Mouse (Mus musculus) left cerebral cortex, adult 2 months (tissue): ENCODE results near the gene Zfp956. TPM values are rescaled to one million over a fixed set of nuclear protein-coding genes. Genes with fewer than 3 reads are reported as not detected.

Experiments used
- DNase-seq, 2 experiments: peaks; one replicate each; pipeline ENCODE4 v3.0.0; 2021 to 2022; ENCODE audit warnings: low spot score in 2 of 2, mixed read lengths in 1 of 2; ENCODE audit errors: extremely low spot score in 1 of 2
- H3K27ac ChIP-seq: fragments of 200-600 bp; 2 replicates; pipeline ENCODE4 v1.8.1; 2022
- H3K4me3 ChIP-seq: fragments of 200-600 bp; 2 replicates; pipeline ENCODE4 v1.8.1; 2022
- CTCF ChIP-seq: fragments of 200-600 bp; IDR thresholded peaks from 2 replicates; pipeline ENCODE4 v1.8.1; 2022; ENCODE audit warnings: antibody characterized with exemption, mild to moderate bottlenecking, moderate library complexity
- intact Hi-C: fragments of 180-260 bp; cut with DNase I; formaldehyde crosslinking; loops from one replicate; pipeline ENCODE4 v1.15.1; 2025
- total RNA-seq, 2 experiments: library from RNA; stranded (reverse); gene quantifications; 2 replicates each; pipeline ENCODE4 v1.2.3; 2021

The Zfp956 gene
- total RNA-seq, 2 experiments from 2014 or later, result 18.3 to 22.6 TPM

DNA sequence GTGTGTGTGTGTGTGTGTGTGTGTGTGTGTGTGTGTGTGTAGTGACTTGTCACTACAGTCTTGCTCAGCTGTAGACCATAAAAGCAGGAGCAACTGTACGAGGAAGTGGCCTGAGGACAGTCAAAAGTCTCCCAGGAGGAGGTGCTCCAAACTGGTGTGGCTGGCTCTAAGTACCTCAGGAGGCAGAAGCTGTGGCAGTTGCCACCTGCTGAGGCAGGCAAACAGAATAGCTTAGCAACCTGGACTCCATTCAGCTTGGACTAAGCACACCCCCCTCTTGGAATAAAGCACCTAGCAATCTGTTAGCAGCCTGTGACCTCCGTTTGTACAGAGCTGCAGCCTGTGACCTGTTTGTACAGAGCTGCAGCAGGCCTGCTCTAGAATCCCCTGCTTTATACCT, 30.7 kb downstream of the Zfp956 start:
- no peak for TF ChIP-seq CTCF
- DNase-seq, result no peak
- Histone ChIP-seq H3K4me3 (no peak overlapping the region), H3K27ac (no peak overlapping the region)
- intact Hi-C loops, result no loop called here

DNA sequence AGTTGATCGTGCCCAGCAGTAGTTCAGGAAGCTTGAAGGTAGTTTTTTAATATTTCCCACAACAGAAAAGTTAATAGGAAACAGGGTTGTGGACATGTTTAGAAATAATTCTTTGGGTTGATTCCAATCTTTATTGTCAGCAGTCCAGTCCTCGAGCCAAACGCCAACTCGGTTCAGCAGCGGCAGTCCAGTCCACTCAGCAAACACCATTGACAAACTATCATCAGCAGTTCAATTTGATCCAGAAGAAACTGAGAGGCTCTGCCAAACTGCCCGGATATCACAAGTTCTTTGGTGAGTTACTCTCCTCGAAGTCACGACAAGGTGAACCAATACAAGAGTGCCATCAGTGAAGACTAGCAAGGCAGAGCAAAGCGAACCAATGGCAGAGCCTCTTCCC, 42.5 kb downstream of the Zfp956 start:
- no peak for DNase-seq
- Histone ChIP-seq H3K27ac (no peak overlapping the region), H3K4me3 (no peak overlapping the region)
- TF ChIP-seq CTCF, result no peak
- intact Hi-C loops, result no loop called here

DNA sequence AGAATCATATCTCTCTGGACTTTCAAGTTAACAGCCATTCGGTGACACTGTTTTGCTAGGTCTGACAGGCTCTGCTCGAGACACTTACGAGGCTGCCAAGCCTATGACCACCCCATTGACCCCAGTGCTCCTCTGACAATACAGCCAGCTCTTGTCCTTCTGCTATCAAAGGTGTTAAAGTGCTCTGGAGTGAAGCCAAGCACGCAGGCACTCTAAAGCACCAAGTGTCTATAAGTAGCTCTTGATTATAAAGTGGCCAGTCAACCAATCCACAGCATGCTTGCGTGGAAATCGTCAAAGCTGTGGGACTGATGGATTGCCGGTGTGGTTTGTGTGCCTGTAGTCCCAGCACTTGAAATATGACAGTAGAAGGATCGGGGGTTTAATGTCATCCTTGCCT, 57.5 kb downstream of the Zfp956 start:
- no peak for TF ChIP-seq CTCF
- intact Hi-C loops, result no loop called here
- DNase-seq, result no peak
- Histone ChIP-seq H3K27ac (no peak overlapping the region), H3K4me3 (no peak overlapping the region)

Other genes starting within 250 kb of the Zfp956 start
- gene Pdia4, start 140.0 kb upstream of the Zfp956 start, total RNA-seq, result 10 to 100 TPM; 54.7 to 58.1 TPM
- 1 to 10 TPM; 5.4 to 6.1 TPM for gene Zfp786, start 122.5 kb upstream of the Zfp956 start, total RNA-seq
- gene Zfp398, start 117.7 kb upstream of the Zfp956 start, total RNA-seq, result 10 to 100 TPM; 22.1 to 24.0 TPM
- gene Zfp282, start 76.2 kb upstream of the Zfp956 start, total RNA-seq, result 10 to 100 TPM; 12.3 to 13.2 TPM
- 10 to 100 TPM; 17.3 to 19.1 TPM for gene Zfp212, start 32.9 kb upstream of the Zfp956 start, total RNA-seq
- 10 to 100 TPM; 34.4 to 35.1 TPM for gene Zfp777, start 95.5 kb downstream of the Zfp956 start, total RNA-seq
- gene Zfp746, start 133.2 kb downstream of the Zfp956 start, total RNA-seq, result 10 to 100 TPM; 32.1 TPM